Mouse (Mus musculus): ENCODE data around the gene Catspere2. TPM values are rescaled to one million over a fixed set of nuclear protein-coding genes. Genes with fewer than 3 reads are reported as not detected.

Gene Catspere2
- polyA plus RNA-seq (2017; shearing (Covaris generic)): not detected

DNA sequence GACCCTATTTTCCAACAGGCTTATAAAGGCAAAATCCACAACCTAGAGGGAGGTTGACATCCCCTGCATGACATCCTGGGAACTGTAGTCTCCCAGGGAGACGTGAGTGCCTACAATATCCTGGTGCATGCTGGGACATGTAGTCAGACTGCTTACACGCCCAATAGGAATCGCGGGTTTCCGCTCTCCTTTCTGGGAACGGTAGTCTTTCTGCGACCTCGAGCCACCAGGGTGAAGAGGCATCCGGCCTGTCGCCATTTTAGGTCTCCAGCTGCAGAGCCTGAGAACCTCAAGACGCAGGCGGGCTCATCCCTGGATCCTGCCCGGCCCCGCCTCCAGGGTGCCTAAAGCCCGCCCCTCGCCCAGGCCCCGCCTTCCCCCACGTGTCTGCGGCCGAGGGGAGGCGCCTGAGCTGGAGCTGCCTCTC, at the start of gene Catspere2:
Gene Catspere2 (plus strand): TSS at position 400 of the 427 bp plus-strand sequence.

DNA sequence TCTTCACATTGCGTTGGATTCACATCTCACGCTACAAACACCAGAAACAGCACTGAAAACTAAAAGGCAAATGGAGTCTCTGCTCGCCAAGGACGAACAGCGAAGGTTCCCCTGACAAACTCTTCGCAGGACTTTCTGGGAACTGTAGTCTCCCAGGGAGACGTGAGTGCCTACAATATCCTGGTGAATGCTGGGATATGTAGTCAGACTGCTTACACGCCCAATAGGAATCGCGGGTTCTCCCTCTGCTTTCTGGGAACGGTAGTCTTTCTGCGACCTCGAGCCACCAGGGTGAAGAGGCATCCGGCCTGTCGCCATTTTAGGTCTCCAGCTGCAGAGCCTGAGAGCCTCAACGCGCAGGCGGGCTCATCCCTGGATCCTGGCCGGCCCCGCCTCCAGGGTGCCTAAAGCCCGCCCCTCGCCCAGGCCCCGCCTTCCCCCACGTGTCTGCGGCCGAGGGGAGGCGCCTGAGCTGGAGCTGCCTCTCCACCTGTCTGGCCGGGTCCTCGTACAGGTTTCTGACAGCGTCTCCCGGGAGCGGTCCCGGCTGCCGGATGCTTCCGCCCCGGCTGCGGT, 204.1 kb downstream of the Catspere2 start, which contains the start of gene Desi2:
Gene Desi2 (plus strand): TSS at position 202 of the 576 bp plus-strand sequence.

Other genes starting within 250 kb of the Catspere2 start
- gene Adss, start 186.9 kb upstream of the Catspere2 start, polyA plus RNA-seq (2017; shearing (Covaris generic)): 87.0 TPM
- gene Desi2, start 204.0 kb downstream of the Catspere2 start, polyA plus RNA-seq (2017; shearing (Covaris generic)): 38.2 TPM

Measured in effector memory CD4-positive, alpha-beta T cell, adult 5 months (primary cell).